Mouse (Mus musculus): ENCODE results near the gene Mis12. TPM values are rescaled to one million over a fixed set of nuclear protein-coding genes. Genes with fewer than 3 reads are reported as not detected.
A peak's percentile ranks its signal among the peaks of the same experiment; 100 is the strongest.

Mis12 gene
- polyA plus RNA-seq, 1 experiment from 2014 or later = 48.2 TPM

DNA sequence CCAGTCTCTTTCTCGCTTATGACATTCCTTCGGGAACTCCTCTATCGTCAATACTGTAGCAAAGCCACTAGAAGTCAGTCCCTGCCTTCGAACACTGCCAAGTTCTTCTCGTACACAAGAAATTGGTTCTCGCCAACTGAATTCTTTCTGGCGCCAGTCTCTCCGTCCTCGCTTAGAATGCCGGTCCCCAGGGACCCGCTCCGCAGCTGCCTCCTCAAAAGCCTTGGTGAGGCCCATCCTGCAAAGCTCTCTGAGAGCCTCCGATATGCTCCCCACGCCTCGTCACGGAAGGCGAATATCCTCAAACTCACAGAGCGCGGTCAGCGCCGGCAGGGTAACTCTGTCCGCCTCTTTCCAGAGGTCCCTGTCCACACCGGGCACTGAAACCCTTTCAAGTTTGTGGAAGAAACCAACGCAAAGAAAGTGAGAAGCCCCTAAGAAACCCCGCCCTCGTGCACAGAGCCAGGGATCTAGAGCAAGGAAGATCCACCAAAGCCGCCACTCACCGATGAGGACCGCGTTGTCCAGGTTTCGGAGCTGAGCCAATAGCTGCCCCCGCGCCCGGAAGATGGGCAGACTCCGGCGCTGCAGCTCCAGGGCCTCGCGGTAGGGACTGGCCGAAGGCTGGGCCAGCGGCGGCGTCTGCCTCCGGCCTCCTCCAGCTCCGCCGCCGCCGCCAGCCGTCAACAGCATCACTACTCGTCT is 15.6 kb upstream of the Mis12 start:
- ATAC-seq (ENCODE audit: insufficient read depth) (peak; percentile 84), DNase-seq (peak; percentile 46)
- Histone ChIP-seq H3K4me1 (ENCODE audit: insufficient read depth) (peaks cover 7% of the 10 kb centered on the region; the same call in 1 of the 2 replicates), H3K27ac (ENCODE audit: low read depth) (peak overlapping the region; percentile 69; the same call in 1 of the 2 replicates), H3K4me2 (peak overlapping the region; percentile 84), H3K4me3 (ENCODE audit: low read depth, low read length) (peak overlapping the region; percentile 88), H3K9ac (peak overlapping the region; percentile 65), H3K27me3 (ENCODE audit: insufficient read depth, low read length) (no peaks in the 10 kb centered on the region), H3K9me3 (ENCODE audit: low read depth, low read length) (no peaks in the 10 kb centered on the region), H3K36me3 (ENCODE audit: insufficient read depth) (peaks cover 33% of the 10 kb centered on the region)
- under 1% methylated on average over 49 of the region's 49 CpGs for WGBS
- TF ChIP-seq CTCF (IDR thresholded peaks at IDR 0.05; ENCODE audit: low read depth) = no peak

- peaks cover 33% of the 10 kb centered on the region for H3K36me3 ChIP-seq (ENCODE audit: insufficient read depth)
- ATAC-seq (ENCODE audit: insufficient read depth) (peak; percentile 96), DNase-seq (peak; percentile 99)
- H3K9ac ChIP-seq = peak within 1 kb of the TSS; percentile 65
- no peaks in the 10 kb centered on the region for H3K9me3 ChIP-seq (ENCODE audit: low read depth, low read length)
- peak within 1 kb of the TSS; percentile 88 for H3K4me3 ChIP-seq (ENCODE audit: low read depth, low read length)
- no peaks in the 10 kb centered on the region for H3K27me3 ChIP-seq (ENCODE audit: insufficient read depth, low read length)
- H3K27ac ChIP-seq (ENCODE audit: low read depth) = peak within 1 kb of the TSS; percentile 69
- under 1% methylated on average over 35 of the region's 35 CpGs for WGBS
- peak; percentile 66 for TF ChIP-seq CTCF (IDR thresholded peaks at IDR 0.05; ENCODE audit: low read depth)
- peak within 1 kb of the TSS; percentile 84 for H3K4me2 ChIP-seq
- peaks cover 7% of the 10 kb centered on the region; the same call in 1 of the 2 replicates for H3K4me1 ChIP-seq (ENCODE audit: insufficient read depth)
Observed at GRCm38 (mm10) chr11:71004316-71004773, 15.1 kb upstream of the Mis12 start, which contains the start of gene Dhx33. TSS of gene Dhx33 (minus strand) at chr11:71004437.

DNA sequence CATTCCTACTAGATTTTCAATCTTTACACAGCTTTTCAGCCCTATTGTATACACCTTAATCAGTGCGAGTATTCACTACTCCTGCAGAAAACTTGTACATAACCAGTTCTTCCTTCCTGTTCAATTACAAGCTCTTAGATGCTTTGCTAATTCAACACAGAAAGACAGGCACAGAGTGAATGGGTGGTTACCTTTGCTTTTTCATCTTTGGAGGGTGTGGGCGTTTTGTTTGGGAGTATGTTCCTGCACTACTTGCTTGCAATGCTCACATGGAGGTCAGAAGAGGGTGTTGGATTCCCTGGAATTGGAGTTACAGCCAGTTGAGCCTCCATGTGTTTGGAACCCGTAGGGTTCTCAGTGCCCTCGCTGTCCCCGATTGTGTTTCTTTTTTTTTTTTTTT is 14.4 kb upstream of the Mis12 start:
- H3K9me3 ChIP-seq (ENCODE audit: low read depth, low read length) = no peaks in the 10 kb centered on the region
- no peak for ATAC-seq (ENCODE audit: insufficient read depth)
- TF ChIP-seq CTCF (IDR thresholded peaks at IDR 0.05; ENCODE audit: low read depth) = no peak
- DNase-seq = peak; percentile 15
- WGBS = 56% methylated on average over 5 of the region's 5 CpGs
- peaks cover 33% of the 10 kb centered on the region for H3K36me3 ChIP-seq (ENCODE audit: insufficient read depth)
- H3K27me3 ChIP-seq (ENCODE audit: insufficient read depth, low read length) = no peaks in the 10 kb centered on the region
- H3K9ac ChIP-seq = peak overlapping the region; percentile 41; the same call in 1 of the 2 replicates
- peak overlapping the region; percentile 60 for H3K27ac ChIP-seq (ENCODE audit: low read depth)
- peak overlapping the region; percentile 84 for H3K4me2 ChIP-seq
- peak overlapping the region; percentile 88 for H3K4me3 ChIP-seq (ENCODE audit: low read depth, low read length)
- H3K4me1 ChIP-seq (ENCODE audit: insufficient read depth) = peaks cover 7% of the 10 kb centered on the region; the same call in 1 of the 2 replicates

DNA sequence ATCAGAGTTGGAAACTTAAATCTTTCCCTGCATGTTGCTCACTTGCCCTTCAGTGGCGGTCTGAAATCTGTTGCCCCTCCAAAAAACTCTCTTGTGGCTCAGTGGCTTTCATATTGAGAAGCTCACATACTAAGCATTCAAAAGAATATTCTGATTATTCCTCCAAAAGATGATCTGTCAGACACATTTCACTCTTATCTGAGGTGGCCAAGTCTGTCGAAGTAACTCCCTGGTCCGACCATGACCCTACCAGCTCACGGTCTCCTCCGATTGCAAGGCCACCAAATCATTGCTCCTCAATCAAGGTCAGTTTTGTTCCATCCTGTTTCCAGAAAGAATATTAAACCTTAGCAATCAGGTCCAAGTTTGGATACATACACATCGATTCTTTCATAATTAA is 12.4 kb upstream of the Mis12 start:
- Histone ChIP-seq H3K36me3 (ENCODE audit: insufficient read depth) (peaks cover 42% of the 10 kb centered on the region), H3K4me3 (ENCODE audit: low read depth, low read length) (no peak overlapping the region), H3K9me3 (ENCODE audit: low read depth, low read length) (no peaks in the 10 kb centered on the region), H3K27me3 (ENCODE audit: insufficient read depth, low read length) (no peaks in the 10 kb centered on the region), H3K4me1 (ENCODE audit: insufficient read depth) (peaks cover 7% of the 10 kb centered on the region; the same call in 1 of the 2 replicates), H3K4me2 (no peak overlapping the region), H3K9ac (no peak overlapping the region), H3K27ac (ENCODE audit: low read depth) (no peak overlapping the region)
- WGBS = 90% methylated on average over 6 of the region's 6 CpGs
- TF ChIP-seq CTCF (IDR thresholded peaks at IDR 0.05; ENCODE audit: low read depth) = no peak
- DNase-seq = no peak
- no peak for ATAC-seq (ENCODE audit: insufficient read depth)

GRCm38 (mm10) chr11:71007831-71008230 is 11.6 kb upstream of the Mis12 start:
- ATAC-seq (ENCODE audit: insufficient read depth) (no peak), DNase-seq (peak; percentile 12)
- no peaks in the 10 kb centered on the region for H3K9me3 ChIP-seq (ENCODE audit: low read depth, low read length)
- H3K9ac ChIP-seq = no peak overlapping the region
- H3K27me3 ChIP-seq (ENCODE audit: insufficient read depth, low read length) = no peaks in the 10 kb centered on the region
- WGBS = 82% methylated on average over 7 of the region's 7 CpGs
- no peak overlapping the region for H3K4me2 ChIP-seq
- no peak for TF ChIP-seq CTCF (IDR thresholded peaks at IDR 0.05; ENCODE audit: low read depth)
- H3K27ac ChIP-seq (ENCODE audit: low read depth) = no peak overlapping the region
- peaks cover 51% of the 10 kb centered on the region for H3K36me3 ChIP-seq (ENCODE audit: insufficient read depth)
- no peak overlapping the region for H3K4me3 ChIP-seq (ENCODE audit: low read depth, low read length)
- peaks cover 7% of the 10 kb centered on the region; the same call in 1 of the 2 replicates for H3K4me1 ChIP-seq (ENCODE audit: insufficient read depth)

DNA sequence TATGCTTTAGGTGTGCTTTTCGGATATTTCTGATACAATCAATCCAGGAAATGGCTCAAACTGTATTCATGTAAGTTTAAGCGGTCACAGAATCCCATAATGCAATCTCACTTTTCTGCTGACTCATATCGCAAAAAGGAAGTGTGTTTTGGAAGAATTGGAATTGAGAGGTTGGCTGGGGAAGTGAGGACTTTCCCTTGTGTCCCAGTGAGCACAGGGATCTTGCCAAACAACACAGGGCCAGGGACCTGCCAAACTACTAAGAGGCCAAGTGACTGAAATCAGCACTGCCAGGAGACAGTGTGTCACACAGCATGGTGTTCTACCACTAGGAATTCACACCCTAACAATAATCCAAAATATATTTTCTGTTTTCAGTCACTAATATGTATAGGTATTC is 11.1 kb upstream of the Mis12 start:
- Histone ChIP-seq H3K9ac (no peak overlapping the region), H3K36me3 (ENCODE audit: insufficient read depth) (peaks cover 53% of the 10 kb centered on the region), H3K9me3 (ENCODE audit: low read depth, low read length) (no peaks in the 10 kb centered on the region), H3K4me3 (ENCODE audit: low read depth, low read length) (no peak overlapping the region), H3K27ac (ENCODE audit: low read depth) (no peak overlapping the region), H3K4me2 (no peak overlapping the region), H3K27me3 (ENCODE audit: insufficient read depth, low read length) (no peaks in the 10 kb centered on the region), H3K4me1 (ENCODE audit: insufficient read depth) (0 out of 2 replicates have a peak, but pooled peaks cover 2% of the 10 kb centered on the region)
- TF ChIP-seq CTCF (IDR thresholded peaks at IDR 0.05; ENCODE audit: low read depth) = no peak
- WGBS = 87% methylated on average over 3 of the region's 3 CpGs
- DNase-seq (no peak), ATAC-seq (ENCODE audit: insufficient read depth) (no peak)

GRCm38 (mm10) chr11:71012743-71013142 is 6.7 kb upstream of the Mis12 start:
- Histone ChIP-seq H3K36me3 (ENCODE audit: insufficient read depth) (peaks cover 53% of the 10 kb centered on the region), H3K9ac (no peak overlapping the region), H3K4me3 (ENCODE audit: low read depth, low read length) (no peak overlapping the region), H3K9me3 (ENCODE audit: low read depth, low read length) (no peaks in the 10 kb centered on the region), H3K27me3 (ENCODE audit: insufficient read depth, low read length) (no peaks in the 10 kb centered on the region), H3K27ac (ENCODE audit: low read depth) (no peak overlapping the region), H3K4me2 (no peak overlapping the region), H3K4me1 (ENCODE audit: insufficient read depth) (no peaks in the 10 kb centered on the region; the same call in 1 of the 2 replicates)
- TF ChIP-seq CTCF (IDR thresholded peaks at IDR 0.05; ENCODE audit: low read depth) = no peak
- DNase-seq = no peak
- ATAC-seq (ENCODE audit: insufficient read depth) = no peak
- WGBS = 94% methylated on average over 7 of the region's 7 CpGs

Data from lung, embryonic 14.5 days (tissue).